Mouse (Mus musculus): ENCODE measurements around the gene Tmem41b.

DNA sequence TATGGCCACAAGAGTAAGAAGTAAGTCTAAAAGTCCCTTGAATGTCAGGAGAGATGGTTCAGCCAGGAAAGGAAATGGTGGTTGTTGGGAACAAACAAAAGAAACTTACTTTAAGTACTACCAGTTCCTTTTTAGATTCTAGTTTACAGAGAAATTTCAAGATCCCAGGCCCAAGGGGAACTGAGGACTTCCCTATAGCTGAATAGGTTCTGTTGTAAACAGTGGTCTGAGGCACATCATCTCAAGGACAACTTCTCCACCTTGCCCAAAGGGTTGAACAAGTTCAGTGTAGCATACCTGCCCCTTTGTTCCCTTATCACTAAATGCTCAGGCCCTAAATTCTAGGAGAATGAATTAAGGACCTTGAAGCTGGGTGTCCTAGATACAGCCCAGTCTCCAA is 15.4 kb upstream of the Tmem41b start:
- TF ChIP-seq CTCF (conservative IDR thresholded peaks at IDR 0.05; ENCODE audit: insufficient read depth, insufficient read length, low read depth, low read length) = no peak
- no peak for TF ChIP-seq POLR2A (IDR thresholded peaks at IDR 0.05; ENCODE audit: low read depth, low read length)

Measured in kidney, adult 2 months (tissue).